Mouse (Mus musculus) inflammation-experienced regulatory T-cells, adult 6 months (primary cell): ENCODE data around the gene Tmc7. TPM values are rescaled to one million over a fixed set of nuclear protein-coding genes. Genes with fewer than 3 reads are reported as not detected.

Experiments
- ATAC-seq: one replicate; pipeline ENCODE4 v1.8.0; 2017
- polyA plus RNA-seq, 3 experiments: library from polyadenylated mRNA; unstranded; fragments of 100-300 nt; shearing (Covaris generic); gene quantifications; one replicate each; pipeline ENCODE4 v1.2.1; 2017

Gene Tmc7
- polyA plus RNA-seq, 3 experiments from 2014 or later: not detected

GRCm38 (mm10) chr7:118499784-118500435 is 84.6 kb downstream of the Tmc7 start:
- no peak for ATAC-seq

GRCm38 (mm10) chr7:118498984-118499783 is 85.4 kb downstream of the Tmc7 start:
- ATAC-seq: no peak

DNA sequence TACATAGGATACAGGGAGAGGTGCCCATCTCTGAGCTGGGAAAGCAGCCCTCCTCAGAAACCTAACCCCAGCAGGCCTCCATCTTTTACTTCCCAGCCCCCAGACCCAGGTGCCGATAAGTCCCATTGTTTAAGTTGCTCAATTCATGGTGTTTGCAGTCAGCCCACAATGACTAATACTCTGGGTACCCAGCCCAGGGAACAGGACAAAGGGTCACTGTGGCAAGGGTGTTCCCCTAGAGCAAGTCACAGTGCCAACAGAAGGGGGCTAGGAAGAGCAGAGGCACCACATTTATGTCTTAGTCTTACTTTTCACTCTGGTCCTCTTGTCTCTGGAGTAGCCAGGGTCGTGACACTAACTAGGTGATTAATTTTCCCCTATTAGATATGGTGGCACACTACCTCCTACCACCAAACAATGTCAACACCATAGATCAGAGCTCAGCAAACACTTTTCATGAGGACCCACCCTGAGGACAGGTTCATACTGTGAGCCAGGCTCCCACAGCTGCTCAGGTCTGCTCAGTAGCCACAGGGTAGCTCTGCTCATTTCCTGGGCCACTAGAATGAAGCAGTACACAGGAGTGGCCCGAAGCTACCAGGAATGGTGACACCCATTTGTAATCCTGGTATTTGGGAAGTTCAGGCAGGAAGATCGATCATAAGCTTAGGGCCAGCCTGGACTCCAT is 89.5 kb downstream of the Tmc7 start:
- no peak for ATAC-seq

DNA sequence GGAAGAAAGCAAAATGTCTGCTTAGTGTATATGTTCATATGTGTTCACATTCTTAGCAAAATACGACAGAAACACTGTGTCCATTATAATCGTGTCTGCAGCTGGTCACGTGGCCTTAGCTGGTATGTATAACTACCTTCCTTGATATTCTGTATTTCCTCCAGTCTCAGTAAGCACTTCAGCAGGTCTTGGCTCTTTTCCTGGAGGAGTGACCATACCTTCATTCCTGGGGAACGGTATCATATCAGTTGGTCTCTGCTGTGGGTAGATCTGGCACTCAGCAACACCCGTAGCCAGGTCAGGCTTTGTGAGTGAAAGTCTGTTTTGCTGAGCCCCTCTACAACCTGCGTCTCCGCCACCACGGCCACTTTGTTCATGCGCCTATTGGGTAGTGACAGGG is 90.6 kb downstream of the Tmc7 start:
- no peak for ATAC-seq

DNA sequence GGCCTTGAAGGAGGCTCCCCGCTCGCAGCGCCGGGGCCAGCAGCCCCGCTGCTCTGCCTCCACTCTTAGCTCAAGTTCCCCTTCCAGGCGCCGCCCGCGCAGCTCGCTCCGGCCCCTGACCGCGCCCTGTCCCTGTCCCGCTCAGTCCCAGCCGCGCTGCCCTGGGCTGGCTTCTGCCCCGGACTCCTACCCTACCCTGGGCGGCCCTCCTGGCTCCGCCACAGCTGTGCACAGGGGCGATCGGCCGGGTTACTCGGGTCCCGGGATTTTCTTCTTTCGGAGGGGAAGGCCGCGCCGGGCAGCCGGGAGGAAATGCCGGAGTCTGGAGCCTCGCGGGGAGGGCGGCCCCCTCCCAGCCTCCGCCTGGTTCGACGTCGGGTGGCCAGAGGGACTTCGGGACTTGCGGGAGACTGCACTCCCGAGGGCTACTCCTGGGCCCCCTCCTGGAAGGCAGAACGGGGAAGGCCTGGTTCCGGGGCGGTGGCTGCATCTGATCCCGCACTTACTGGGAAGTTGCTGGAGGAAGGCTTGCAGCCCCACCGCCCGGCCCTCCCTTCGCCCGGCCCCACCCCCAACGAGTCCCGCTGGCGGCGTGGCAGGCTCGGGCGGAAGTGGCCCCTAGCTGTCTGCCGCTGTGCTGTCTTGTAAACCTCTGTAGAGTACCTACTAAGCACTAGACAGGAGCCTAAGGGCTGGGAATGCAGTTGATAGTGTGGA is 92.9 kb downstream of the Tmc7 start, which contains the start of gene Itpripl2:
Gene Itpripl2 (minus strand): TSS at position 545 of the 717 bp plus-strand sequence.
- ATAC-seq: peak; percentile 89

DNA sequence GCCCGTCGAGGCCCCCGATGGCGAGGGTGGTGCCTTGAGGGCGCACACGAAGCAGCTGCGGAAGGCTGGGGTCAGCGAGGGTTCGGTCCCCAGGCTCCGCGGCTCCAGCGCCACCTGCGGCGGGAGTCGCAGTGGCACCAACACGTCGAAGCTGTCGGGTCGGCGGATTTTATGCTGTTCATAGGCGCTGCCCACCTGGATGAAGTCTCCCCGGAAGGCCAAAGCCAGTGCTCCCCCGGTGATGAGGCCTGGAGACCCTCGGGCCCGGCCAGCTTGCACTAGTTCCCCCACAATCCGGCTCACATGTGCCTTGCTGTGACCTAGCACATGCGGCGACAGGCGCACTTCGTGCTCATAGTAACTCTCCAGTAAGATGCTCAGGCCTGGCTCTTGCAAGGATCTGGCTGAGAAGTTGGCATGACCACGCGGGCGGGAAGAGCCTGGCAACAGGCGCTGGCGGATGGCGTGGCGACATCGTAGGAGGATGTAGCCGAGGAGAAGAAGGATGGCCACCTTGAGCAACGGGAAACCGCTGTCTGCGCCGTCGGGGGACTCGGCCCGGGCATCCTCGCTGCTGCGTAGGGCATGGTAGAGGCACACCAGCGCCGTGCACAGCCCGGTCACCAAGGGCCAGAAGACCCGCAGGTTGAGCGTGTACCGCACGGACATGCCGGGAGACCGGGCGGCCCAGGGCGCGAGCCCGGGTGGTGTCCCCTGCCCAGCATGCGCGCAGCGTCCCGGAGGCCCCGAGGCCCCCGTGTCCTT is 93.7 kb downstream of the Tmc7 start:
- peak; percentile 22 for ATAC-seq

- no peak for ATAC-seq
Measured at GRCm38 (mm10) chr7:118489706-118490665, 94.5 kb downstream of the Tmc7 start.

DNA sequence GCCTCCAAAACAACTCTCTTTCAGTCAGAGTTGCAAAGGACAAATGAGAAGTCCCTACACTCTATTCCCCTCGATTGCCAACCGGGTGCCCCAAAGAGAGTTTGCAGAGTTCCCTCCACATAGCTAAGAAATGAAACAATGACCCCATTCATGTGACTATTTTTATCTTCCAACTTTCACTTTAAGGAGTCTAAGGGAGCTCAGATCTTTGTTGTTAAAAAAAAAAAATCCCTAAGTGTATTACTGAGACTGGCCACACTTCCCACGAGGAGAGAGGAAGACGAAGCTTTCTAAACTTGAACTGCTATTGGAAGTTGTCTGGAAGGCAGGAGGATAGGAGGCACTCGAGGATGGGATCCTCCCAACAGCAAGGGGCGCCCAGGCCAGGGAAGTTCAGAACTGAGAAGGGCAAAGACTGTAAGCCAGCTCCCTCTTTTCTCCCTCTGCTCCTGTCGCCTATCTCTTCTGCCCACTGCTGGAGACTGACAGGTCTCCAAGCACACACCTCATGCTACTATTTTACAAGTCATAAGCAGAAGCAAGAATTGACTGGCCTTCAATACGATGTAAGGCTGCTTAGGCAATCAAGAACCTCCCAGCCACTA is 96.4 kb downstream of the Tmc7 start:
- ATAC-seq: no peak

- no peak for ATAC-seq
Measured at GRCm38 (mm10) chr7:118486917-118487316, 97.6 kb downstream of the Tmc7 start.

Other genes starting within 250 kb of the Tmc7 start
- under 1 TPM in 1 of 3 experiments, not detected in 2; 0.21 TPM for gene Syt17, start 136.5 kb downstream of the Tmc7 start, polyA plus RNA-seq
- gene Itpripl2, start 92.8 kb downstream of the Tmc7 start, polyA plus RNA-seq: 1 to 10 TPM in 1 of 3 experiments, under 1 TPM in 2; 0.46 to 1.1 (median 0.68) TPM
- gene Coq7, start 51.4 kb downstream of the Tmc7 start, polyA plus RNA-seq: 10 to 100 TPM in 2 of 3 experiments, 1 to 10 TPM in 1; 9.3 to 17.3 (median 11.1) TPM
- gene Tmc5, start 12.6 kb upstream of the Tmc7 start, polyA plus RNA-seq: not detected
- 10 to 100 TPM; 12.8 to 16.8 (median 14.4) TPM for gene Gde1, start 121.0 kb upstream of the Tmc7 start, polyA plus RNA-seq
- 1 to 10 TPM; 3.5 to 8.4 (median 5.1) TPM for gene Ccp110, start 127.8 kb upstream of the Tmc7 start, polyA plus RNA-seq
- gene Vps35l, start 155.5 kb upstream of the Tmc7 start, polyA plus RNA-seq: 10 to 100 TPM; 53.6 to 58.6 (median 55.6) TPM